Mouse (Mus musculus) gastrocnemius, postnatal 36 days (tissue): ENCODE results near the gene Hbb-y. TPM values are rescaled to one million over a fixed set of nuclear protein-coding genes. Genes with fewer than 3 reads are reported as not detected.
"Not testable (repeated sequence)": the region's sequence is repeated elsewhere in the genome, so short reads cannot be mapped to it uniquely, and the experiment has no call there.

ENCODE experiments used
- DNase-seq, 2 experiments: peaks; one replicate each; pipeline ENCODE4 v3.0.0; 2022
- intact Hi-C: fragments of 180-260 bp; cut with DNase I; formaldehyde crosslinking; loops from one replicate; pipeline ENCODE4 v1.15.1; 2025
- total RNA-seq, 2 experiments: library from RNA; stranded (reverse); gene quantifications; 2 replicates each; pipeline ENCODE4 v1.2.3; 2021

Gene Hbb-y
- total RNA-seq, 2 experiments from 2014 or later, result not detected

- DNase-seq, result no peak
- intact Hi-C loops, result no loop called here
These were observed 39.2 kb downstream of the Hbb-y start, which contains the start of gene Hbb-bt for GRCm38 (mm10) chr7:103813766-103814165. Hbb-bt (minus strand) TSS chr7:103813996.

- intact Hi-C loops, DNase-seq: not testable (repeated sequence)
These were observed 39.9 kb downstream of the Hbb-y start for GRCm38 (mm10) chr7:103813152-103813551.

DNA sequence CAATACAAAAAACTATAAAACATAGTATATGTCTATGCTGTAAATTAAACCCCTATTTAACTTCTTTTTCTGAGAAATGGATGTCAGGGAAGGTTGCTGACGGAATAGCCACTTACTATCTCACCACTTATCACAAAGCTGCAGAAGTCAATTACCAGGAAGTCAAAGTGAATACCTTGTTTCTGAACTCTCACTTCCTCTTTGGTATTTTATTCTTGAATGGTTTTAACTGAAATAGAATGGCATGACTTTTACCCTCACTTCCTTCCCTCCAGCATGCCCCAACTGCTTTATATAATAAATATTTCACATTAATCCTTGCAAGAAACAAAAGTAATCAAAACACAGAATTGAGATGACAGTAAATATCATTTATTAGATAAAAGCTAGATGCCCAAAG, 40.8 kb downstream of the Hbb-y start:
- DNase-seq, result no peak
- intact Hi-C loops, result no loop called here

DNA sequence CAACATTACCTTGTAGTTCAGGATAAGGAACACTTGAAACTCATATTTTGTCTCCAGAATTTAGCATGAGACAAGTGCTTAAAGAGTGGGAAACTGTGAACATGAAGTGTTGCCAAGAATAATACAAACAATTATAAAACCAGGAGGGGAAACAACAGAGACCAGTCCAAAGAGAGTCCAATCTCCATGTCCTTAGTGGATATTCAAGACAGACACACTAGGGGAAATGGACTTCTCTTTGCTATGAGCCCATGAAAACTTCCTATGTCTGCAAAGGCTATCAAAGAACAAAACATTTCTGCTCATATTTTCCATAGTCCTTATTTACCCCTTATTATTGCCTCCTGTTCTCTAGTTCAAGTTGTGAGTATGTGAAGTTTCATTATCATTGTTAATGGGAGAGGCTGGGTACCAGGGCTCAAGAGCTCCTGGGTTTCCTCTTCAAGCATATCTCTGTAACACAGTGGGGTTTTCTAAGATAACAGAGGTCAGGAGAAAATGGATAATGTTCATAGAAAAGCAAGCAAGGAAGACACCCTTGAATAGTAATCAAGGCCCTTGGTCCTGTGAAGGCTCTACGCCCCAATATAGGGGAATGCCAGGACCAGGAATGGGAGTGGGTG, 41.7 kb downstream of the Hbb-y start:
- no peak for DNase-seq
- intact Hi-C loops, result no loop called here

- DNase-seq, result no peak
- intact Hi-C loops, result no loop called here
These were observed 42.3 kb downstream of the Hbb-y start for GRCm38 (mm10) chr7:103810746-103811145.

- intact Hi-C loops, result no loop called here
- DNase-seq, result no peak
These were observed 42.7 kb downstream of the Hbb-y start for GRCm38 (mm10) chr7:103810296-103810695.

GRCm38 (mm10) chr7:103809801-103810155, 43.2 kb downstream of the Hbb-y start:
- DNase-seq, result no peak
- intact Hi-C loops, result no loop called here

DNA sequence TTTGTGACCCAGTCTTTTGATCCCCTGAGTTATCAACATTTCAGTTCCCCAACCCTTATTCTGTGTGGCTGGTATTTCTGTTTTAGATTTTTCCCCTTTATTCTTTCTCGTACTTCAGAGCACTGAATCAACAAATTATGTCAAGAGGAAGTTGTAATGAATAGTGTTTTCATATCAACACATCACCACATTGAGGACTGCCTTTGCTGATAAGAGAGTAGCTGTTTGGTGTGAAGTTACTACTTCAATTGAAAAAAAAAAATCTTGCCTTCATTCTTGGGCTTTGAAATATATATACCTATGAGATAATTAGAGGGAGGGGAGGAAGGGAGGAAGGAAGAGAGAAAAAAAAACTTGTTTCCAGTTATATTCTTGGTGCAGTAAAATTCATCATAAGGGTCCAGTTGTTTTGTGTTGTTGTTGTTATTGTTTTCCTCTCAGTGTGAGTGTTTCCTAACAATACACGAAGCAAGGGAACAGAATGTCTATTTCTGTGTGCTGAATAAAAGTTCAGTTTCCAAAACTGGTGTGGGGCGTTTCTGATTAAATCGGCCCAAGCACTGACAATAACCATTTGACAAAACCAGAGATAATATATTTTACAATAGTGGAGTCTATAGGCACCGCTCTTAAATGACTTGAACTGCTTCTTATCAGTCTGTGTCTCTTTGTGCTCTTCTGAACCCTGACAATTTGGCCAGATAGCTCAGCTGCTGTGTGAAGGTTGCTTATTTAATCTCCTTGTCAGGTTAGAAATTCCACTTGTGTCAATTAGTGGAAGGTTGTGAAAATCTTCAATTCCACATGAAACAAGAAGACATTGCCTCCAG, 43.8 kb downstream of the Hbb-y start:
- DNase-seq, result no peak
- intact Hi-C loops, result no loop called here

- DNase-seq, intact Hi-C loops: not testable (repeated sequence)
These were observed 44.9 kb downstream of the Hbb-y start for GRCm38 (mm10) chr7:103808120-103808519.

DNA sequence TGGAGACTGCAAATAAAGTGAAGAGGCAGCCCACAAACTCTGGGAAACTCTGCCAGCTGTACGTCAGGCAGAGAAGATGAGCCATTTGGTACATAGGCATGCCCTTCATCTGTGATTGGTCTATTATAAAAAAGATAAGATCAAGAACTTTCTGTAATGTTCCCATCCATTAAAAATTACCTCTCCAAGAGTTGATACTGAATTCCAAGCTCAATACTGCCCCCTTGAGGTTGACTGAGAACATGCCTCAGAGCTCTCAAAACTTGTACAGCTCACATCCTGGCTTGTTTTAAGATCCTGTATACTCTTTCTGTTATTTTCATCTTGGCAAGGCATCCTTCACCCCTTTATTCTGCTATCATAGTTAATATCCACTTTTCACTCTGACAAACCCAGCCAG, 46.2 kb downstream of the Hbb-y start:
- intact Hi-C loops, result no loop called here
- DNase-seq, result no peak

Other genes with a start within 250 kb of the Hbb-y start
- gene Olfr620, start 240.7 kb downstream of the Hbb-y start, total RNA-seq, result not detected
- not detected for gene Olfr622, start 210.5 kb downstream of the Hbb-y start, total RNA-seq
- gene Olfr623, start 189.5 kb downstream of the Hbb-y start, total RNA-seq, result not detected
- gene Olfr624, start 182.0 kb downstream of the Hbb-y start, total RNA-seq, result not detected
- gene Olfr625-ps1, start 170.5 kb downstream of the Hbb-y start, total RNA-seq, result not detected
- gene Olfr243, start 138.5 kb downstream of the Hbb-y start, total RNA-seq, result not detected
- gene Olfr628, start 122.8 kb downstream of the Hbb-y start, total RNA-seq, result not detected
- not detected for gene Olfr629, start 108.3 kb downstream of the Hbb-y start, total RNA-seq
- not detected for gene Olfr630, start 95.9 kb downstream of the Hbb-y start, total RNA-seq
- gene Olfr69, start 81.6 kb downstream of the Hbb-y start, total RNA-seq, result not detected
- not detected for gene Olfr68, start 73.5 kb downstream of the Hbb-y start, total RNA-seq
- not detected for gene Olfr67, start 61.4 kb downstream of the Hbb-y start, total RNA-seq
- gene Hbb-bt, start 39.2 kb downstream of the Hbb-y start, total RNA-seq, result 10 to 100 TPM; 28.4 to 35.6 TPM
- gene Hbb-bs, start 25.1 kb downstream of the Hbb-y start, total RNA-seq, result 100 to 1,000 TPM; 266 to 399 TPM
- gene Hbb-bh2, start 12.7 kb downstream of the Hbb-y start, total RNA-seq, result not detected
- gene Hbb-bh1, start 10.1 kb downstream of the Hbb-y start, total RNA-seq, result not detected
- not detected for gene Olfr66, start 33.0 kb upstream of the Hbb-y start, total RNA-seq
- gene Olfr64, start 41.3 kb upstream of the Hbb-y start, total RNA-seq, result not detected
- gene Olfr65, start 50.3 kb upstream of the Hbb-y start, total RNA-seq, result not detected
- not detected for gene Olfr631, start 75.6 kb upstream of the Hbb-y start, total RNA-seq
- gene Olfr632, start 81.1 kb upstream of the Hbb-y start, total RNA-seq, result not detected
- gene Olfr633, start 91.2 kb upstream of the Hbb-y start, total RNA-seq, result not detected
- not detected for gene Olfr635, start 117.9 kb upstream of the Hbb-y start, total RNA-seq
- gene Olfr638, start 145.5 kb upstream of the Hbb-y start, total RNA-seq, result not detected
- not detected for gene Olfr639, start 164.1 kb upstream of the Hbb-y start, total RNA-seq
- gene Olfr640, start 172.4 kb upstream of the Hbb-y start, total RNA-seq, result not detected
- gene Olfr641, start 182.2 kb upstream of the Hbb-y start, total RNA-seq, result not detected
- not detected for gene Olfr642, start 199.4 kb upstream of the Hbb-y start, total RNA-seq
- not detected for gene 4930516K23Rik, start 208.2 kb upstream of the Hbb-y start, total RNA-seq
- gene Olfr644, start 218.7 kb upstream of the Hbb-y start, total RNA-seq, result not detected
- gene Olfr645, start 232.2 kb upstream of the Hbb-y start, total RNA-seq, result not detected